Mouse (Mus musculus) embryo, embryonic 11.5 days (tissue): ENCODE results near the gene Snrnp35.
"Not testable (repeated sequence)": the region's sequence is repeated elsewhere in the genome, so short reads cannot be mapped to it uniquely, and the experiment has no call there.

ENCODE experiments used
- DNase-seq: peaks from one replicate; pipeline ENCODE4 v3.0.0-alpha.2; 2012; ENCODE audit warnings: low read depth, low spot score

Gene Snrnp35

DNA sequence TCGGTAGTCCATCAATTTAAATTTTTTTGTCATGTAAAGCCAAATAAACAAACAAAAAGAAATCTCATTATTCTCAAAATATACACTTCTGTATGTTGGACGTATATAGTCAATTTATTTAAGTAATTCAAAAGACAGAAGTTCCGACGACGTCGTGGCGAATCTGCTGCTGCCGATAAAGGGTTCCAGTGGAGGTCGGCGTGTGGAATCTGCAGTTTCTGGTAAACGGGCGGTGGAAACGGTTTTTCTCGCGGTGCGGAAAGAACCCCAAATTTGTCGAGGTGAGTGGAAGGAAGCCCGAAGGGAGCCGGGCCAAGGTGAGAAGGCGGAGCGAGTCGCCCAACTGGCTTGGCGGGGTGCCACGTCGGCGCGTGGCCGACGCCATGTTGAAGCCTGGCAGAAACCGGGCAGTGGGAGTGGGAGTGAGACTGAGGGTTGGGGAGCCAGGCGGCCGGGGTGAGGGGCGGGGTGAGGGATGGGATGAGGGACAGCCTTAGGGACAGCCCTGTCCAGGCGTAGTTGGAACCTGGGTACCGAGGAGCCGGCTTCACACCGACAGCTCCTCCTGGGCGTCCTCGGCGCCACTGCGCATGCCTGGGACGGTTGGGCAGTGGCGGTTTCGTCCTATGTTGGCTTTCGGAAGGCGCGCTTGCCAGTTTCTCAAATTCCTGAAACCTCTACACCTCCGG, at the start of gene Snrnp35:
Gene Snrnp35, plus strand, starts transcription at position 169 of the 689 bp plus-strand sequence.
- peak; percentile 88 for DNase-seq

DNA sequence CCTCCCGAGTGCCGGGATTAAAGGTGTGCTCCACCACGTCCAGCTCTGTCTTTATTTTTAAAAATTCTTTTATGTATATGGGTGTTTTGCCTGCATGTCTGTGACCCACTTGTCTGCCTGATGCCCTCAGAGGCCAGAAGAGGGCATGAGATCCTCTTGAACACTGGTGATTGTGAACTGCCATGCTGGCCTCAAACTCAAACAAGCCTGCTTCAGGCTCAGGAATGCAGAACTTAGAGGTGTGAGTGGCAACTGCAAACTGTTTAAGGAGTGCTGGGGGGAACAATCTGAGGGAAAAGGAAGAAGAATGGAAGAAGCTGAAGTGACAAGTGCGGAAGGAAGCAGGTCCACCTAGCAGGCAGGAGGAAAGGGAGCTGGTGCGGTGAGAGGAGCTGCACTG, 44.7 kb upstream of the Snrnp35 start:
- no peak for DNase-seq

DNA sequence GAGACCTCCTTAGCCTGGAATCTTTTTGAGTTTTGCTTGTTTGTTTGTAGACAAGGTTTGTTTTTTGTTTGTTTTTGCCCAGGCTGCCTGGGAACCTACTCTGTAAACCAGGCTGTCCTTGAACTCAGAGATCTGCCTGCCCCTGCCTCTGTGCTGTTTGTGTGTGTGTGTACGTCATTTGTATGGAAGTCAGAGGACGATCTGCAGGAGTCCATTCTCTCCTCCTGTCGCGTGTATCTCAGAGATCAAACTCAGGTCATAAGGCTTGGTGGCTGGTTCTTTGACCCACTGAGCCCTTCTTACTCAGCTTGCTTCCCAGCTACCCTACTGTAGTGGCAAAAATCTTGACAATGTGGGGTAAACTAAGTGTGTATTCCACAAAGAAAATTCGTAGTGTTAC, 44.2 kb upstream of the Snrnp35 start:
- no peak for DNase-seq

DNA sequence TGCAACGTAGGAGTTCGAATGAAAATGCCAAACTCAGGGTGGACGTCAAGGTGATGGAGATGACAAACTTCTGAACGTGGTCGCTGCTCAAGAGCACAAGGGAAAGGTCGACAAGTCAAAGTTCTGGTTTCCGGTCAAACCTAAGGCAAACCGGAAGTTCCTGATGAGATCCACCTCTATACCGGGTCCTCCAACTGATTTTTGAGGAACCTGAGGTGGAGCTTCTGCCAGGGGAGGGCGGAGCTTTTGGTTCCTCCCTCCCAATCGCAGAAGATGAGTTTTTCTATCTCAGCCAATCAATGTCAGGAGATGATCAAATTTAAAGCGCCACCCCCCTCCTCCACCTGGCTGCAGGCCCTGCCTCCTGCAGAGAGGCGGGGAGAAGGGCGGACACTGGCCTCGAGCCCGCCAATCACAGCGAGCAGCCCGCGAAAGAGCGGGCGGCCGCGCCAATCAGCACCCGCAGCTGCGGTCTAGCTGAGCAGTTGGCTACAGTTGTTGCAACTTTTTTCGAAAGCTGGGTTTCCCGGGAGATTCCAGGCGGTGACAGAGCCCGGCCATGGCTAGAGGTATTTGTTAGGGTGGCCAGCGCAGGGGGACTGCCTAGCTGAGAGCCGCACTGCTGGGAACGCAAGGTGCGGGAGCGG, 43.4 kb upstream of the Snrnp35 start, which contains the start of gene Kmt5a:
Gene Kmt5a, plus strand, starts transcription at position 484 of the 647 bp plus-strand sequence.
- peak; percentile 92 for DNase-seq

DNA sequence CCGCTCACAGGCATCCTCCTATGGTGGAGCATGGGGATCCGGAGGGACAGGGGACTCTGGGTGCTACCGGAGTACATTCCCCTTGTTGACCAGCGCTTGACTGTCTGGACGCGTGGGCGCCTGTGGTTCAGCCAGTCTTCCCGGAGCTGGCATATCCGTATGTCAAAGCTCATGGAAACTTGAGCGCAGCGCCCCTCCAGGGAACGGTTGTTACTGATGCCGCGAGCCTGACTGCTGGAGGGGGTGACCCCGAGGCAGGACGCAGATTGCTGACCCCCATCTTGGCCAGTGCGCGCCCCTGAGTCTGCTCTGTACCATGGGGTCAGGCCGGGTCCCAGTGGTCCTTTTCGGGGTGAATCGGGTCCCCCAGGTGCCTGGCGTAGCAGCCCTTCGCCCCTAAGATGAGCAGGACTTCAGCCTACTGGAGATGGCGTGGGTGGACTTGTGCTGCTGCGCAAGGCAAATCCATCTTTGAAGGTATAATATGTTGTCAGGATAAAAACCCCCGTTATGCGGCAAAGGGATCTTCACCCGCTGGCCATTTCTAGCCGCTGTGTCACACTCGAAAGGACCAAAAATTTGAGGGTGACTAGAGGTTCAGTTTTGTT, 42.7 kb upstream of the Snrnp35 start:
- no peak for DNase-seq

DNA sequence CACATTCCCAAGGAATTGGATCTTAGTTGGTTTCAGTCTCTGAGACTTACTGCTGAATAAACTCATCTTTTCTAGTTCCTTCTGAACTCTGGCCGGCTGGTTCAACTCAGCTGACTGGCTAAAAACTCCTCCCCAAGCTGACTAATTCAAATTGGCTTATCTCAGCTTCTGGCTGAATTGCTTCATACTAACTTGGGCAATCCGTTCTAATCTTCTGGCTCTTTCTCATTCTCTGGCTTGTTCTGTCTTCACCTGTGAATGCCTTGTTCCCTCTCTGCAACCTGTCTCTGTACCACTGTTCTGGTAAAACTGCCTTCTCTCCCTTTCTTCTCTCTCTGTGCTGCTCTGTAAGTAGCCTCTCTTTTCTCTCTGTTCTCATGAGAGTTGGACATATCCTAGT, 40.3 kb upstream of the Snrnp35 start:
- DNase-seq = no peak

DNA sequence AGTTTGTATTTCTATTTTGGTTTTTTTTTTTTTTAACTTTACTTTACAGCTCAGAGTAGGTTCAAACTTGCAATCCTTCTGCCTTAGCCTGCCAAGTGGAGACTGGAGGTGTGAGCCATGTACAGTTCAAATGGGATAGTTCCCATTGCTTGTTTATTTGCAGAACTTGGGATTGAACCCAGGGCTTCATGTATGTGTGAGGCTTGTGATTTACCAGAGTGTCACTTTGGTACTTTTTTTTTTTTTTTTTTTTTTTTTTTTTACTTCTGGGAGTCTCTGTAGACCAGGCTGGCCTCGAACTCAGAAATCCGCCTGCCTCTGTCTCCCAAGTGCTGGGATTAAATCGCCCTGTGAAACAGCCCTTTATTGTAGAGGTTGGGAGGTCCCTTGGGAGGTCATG, 38.7 kb upstream of the Snrnp35 start:
- DNase-seq = no peak

DNA sequence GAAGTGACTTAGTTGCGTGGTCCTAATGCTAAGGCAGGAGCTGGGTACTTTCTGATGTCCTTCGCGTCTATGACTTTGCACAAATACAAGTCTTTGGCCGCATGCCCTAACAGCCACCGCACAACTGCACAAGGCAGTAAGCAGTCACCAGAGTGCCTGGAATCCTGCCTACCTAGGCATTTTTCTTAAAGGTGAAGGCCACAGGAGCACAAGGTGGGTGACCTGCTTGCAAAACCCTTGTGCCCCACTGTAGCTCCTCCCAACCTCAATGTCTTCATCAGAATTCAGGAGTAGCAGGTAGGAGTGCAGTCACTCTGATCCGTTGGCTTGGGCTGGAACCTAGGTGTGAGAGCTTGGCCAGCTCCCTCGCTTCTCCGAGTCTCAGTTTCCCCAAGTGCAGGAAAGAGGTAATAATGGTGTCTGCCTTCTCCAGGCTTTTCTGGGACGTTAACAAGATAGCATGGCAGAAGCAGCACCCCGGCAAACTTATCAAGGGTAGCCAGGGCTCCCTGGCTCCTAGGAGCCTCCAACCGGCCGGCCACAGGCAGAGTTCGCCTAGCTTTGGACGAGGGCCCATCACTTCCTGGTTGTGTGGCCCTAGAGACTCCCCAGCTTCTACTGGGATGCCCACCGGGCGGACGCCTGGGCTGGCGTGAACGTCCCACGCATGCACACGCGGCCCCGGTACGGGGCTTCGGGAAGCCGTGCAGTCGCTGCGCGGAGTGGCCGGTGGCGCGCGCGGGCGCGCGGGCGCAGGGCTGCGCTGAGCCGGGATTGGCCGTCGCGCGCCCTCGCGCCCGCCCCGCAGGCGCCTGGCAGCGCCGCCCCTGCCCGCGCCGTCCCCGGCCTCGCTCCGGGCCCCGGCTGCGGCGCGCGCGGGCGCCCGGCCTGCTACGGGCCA, 38.0 kb upstream of the Snrnp35 start:
- no peak for DNase-seq

DNA sequence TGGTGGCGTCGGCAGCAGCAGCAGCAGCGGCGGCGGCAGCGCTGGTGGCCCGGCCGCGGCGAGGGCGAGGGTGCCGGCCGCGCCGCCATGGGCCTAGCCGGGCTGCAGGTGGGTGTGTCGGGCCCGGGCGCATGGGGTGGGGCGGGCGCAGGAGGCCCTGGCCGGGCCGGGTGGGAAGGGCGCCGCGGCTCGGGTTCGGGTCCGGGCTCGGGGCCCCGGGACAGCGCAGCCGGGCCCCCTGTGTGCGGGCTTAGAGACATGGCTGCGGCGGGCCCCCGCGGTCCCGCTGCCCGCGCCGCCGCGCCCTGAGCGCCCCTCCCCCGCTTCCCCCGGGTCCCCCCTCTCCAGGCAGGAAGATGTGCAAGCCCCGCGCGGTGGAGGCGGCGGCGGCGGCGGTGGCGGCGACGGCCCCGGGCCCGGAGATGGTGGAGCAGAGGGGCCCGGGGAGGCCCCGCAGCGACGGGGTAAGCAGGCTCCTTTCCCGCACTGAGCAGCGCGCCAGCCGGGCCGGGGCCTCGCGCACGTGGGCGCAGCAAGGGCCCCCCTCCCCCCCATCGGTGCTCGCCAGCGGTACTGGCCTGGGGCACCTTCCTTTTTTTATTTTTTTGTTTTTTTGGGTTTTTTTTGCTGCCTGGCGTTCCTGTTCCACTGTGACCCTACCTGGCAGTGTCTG, 37.2 kb upstream of the Snrnp35 start:
- DNase-seq = no peak

DNA sequence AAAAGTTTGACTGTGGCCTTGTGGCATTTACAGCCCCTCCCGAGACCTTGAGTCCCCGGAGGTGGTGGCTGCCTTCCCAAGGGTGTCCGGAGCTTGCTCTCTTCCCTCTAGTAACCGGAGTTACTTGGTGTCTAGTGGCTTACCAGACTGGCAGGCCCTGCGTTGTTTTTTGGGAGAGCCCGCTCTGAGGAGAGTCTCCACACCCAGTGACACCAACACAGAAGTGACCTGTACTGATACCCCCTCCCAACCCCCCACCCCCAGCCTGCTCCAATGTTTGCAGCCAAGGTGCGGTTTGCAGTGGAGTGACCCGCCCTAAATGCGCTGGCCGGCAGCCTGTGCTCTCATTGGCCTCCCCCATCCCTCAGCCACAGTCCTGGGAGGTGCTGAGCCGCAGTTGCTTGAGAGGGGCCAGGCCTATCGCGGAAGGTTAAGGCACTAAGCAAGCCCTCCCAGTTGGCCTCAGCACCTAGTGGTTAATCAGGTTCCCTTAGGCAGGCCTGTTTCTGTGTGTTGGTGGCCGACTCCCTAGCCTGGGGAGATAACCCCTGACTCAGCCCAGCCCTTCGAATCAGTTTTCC, 36.5 kb upstream of the Snrnp35 start:
- DNase-seq = no peak

DNA sequence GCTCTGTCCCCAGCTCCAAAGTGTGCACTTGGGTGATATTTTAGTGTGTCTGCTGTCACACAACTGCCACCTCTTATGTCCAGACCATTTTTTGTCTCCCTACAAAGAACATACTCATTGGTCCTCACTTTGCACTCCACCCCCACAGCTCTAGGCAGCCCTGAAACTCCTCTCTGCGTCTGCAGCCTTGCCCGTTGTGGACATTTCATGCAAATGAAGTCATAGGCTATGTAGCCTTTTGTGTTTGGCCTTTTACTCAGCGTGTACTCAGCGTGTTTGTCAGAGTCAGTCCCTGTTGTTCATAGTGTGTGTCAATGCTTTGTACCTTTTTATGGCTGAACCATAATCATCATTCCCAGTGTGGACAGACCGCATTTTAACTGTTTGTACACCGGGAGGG, 33.4 kb upstream of the Snrnp35 start:
- no peak for DNase-seq

DNA sequence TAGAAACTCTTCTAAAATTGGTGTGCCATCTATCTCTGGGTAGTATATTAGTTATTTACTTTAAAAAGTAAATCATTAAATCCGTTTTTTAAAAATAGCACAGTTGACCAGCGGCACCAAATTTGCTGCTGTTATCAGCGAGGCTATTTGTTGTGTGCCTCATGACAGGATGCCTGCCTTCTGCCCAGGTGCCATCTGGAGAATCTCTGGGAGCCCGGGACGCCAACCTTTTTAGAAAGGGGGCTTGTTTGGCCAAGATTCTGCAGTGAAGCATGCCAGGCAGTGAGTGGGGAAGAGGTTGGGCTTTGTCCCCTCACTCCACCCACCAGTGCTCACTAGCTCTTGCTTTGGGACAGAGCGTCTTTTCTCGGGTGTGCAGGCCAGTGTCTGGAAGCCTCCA, 32.9 kb upstream of the Snrnp35 start:
- DNase-seq = no peak

DNA sequence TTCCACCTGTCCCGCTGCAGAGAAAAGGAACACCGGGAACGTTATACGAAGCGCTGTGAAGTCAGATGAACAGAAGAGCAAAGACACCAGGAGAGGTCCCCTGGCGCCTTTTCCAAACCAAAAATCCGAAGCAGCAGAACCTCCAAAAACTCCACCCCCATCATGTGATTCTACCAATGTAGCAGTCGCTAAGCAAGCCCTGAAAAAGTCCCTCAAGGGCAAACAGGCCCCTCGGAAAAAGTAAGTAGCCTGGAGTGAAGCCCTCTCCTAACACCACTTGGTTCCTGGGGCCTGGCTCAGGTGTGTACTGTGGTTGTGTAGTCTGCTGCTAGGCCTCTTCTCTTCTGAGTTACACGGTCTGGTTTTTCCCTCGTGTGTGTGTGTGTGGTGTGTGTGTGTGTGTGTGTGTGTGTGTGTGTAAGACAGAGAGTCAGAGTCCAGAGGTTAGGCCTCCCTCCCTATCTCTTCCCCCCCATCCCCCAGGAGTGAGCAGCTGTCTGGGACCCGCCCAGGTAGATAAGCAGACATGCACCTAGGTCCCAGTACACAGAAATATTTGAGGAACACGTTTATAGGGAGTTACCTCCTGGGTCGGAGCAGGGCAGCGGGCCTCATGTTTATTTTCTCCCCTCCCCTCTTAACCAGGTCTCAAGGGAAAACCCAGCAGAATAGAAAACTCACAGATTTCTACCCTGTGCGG, 32.1 kb upstream of the Snrnp35 start:
- no peak for DNase-seq

DNA sequence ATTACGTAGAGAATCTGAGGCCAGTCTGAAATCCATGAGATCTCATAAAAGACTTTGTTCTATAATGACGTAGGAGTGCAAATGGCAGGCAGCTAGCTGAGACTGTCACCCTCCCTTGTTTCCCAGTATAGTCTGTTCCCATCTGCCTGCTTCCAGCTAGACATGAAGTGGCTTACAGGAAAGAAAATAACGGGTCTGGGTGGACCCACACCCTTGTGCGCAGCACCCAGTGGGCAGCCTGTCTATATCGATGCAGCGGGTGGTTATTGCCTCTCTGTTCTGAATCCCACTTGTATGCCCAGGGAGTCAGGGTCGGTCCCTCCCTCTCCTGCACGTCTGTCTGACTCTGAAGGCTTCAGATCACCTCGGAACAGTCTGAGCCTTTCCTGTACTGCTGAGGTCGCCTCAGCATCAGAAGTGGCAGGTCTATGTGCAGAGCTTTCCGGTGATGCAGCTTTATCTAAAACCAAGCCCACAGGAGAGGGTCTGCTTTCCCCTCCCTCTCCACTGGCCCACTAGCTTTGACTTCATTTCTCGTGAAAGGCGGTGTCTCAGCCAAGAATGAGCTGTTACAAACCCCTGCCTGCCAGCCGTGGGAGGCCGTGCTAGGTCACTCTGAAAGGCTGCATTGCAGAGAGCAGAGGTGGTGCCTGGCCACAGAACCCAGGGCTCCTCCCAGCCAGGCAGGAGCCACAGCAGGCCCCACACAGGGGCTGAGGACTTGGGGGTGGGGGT, 30.3 kb upstream of the Snrnp35 start:
- DNase-seq = no peak

DNA sequence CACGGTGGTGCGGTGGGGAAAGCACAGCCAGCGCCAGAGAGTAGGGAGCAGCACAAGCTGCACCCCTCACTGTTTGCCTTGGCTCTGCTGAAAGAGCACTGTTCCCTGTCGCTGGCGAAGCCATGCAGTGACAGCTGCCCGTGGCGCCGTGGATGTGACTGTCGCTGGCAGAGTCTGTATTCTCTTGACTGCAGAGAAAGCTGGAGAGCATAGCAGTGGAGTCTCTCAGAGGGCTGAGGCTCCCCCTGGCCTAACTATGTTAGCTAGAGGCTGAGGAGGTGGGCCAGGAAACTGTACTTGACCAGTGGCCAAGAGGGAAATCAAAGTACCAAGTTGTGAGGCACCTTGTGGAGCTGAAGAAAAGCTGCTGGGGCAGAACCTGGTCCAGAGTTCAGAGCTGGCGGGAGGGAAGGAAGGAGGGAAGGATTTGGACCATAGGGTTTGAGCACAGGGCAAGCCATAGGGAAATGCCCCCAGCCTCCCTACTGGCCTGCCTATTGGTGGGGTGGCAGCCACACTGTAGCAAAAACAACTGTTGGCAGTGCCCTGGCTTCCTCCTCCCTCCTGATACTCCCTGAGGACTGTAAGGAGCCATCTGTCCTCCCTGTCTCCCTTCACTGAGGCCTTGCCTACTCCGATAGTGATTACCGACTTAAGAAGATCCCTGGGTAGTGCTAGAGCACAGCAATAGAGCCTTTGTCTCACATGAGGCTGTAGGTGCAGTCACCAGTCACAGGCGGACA, 29.4 kb upstream of the Snrnp35 start:
- no peak for DNase-seq

DNA sequence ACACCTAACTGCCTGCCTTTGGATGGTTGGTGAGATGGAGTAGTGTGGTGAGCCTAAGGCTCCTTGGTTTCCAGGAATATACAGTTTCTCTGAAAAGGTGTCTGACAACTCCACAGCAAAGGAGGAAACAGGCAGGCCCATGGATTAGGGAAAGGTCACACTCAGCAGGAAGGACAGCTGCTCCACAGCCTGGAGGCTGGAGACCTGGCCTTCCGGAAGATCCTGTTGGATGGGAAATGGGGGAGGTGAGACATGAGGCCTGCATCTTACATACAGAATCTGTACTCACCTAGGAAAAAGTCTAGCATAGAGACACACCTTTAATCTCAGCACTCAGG, 28.9 kb upstream of the Snrnp35 start:
- no peak for DNase-seq

DNA sequence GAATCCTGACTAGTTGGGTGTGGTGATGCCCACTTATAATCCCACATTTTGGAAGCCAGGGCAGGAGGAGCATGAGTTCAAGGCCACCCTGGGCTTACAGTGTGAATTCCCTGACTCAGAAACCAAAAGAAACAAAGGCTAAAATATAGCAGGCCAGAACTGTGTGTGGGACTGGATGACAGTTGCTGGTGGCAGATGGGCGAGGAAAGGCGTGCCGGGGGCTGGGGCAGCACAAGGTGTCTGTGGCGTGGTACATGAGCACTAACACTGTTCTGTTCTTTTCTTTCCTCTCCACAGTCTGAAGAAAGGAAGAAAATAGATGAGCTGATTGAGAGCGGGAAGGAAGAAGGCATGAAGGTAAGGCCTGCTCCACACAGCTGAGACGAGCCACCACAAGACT, 26.2 kb upstream of the Snrnp35 start:
- DNase-seq = no peak

DNA sequence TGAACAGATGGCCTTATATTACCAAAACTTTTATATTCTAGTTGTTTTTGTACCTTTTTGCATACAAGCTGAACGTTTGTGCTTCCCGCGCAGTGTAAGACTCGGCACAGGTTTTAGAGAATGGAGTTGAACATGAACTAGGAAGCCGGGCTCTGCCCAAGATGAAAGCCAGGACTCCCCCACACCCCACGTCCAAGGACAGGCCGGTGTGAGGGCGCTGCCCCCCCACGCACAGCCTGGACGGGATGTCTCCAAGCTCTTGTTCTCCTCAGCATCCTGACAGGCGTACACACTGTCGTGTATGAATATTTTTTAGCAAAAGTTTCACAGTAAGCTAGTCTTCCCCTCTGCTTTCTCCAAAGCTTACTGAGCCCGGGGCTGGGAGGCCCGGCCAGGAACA, 22.0 kb upstream of the Snrnp35 start:
- not testable (repeated sequence) for DNase-seq
